Mouse (Mus musculus): ENCODE measurements around the gene Vav3. TPM values are rescaled to one million over a fixed set of nuclear protein-coding genes. Genes with fewer than 3 reads are reported as not detected.

Gene Vav3
- polyA plus RNA-seq, 1 experiment from 2014 or later, result 18.9 TPM

DNA sequence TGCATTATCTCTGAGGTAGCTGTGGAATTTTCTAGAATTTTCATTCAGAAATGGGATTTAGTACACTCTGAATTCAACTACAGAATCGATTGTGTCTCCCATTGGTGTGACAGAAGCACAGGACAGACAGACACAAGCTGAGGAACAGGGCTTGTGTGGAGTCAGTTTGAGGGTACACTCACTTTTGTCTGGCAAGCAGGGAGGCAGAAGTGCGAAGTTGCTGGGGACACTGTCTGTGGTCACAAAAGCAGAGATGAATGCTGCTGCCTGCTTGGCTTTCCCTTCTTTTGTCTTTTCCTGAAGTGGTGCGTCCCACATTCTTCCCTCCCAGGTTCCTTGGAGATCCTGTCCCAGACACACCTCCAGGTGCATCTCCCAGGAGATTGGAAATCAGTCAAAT, 28.6 kb upstream of the Vav3 start:
- Histone ChIP-seq H3K27me3 (replicated peaks; ENCODE audit: control insufficient read depth, insufficient read depth, low read length) (no peaks in the 10 kb centered on the region), H3K36me3 (ENCODE audit: control insufficient read depth, insufficient read depth, low read length) (no peaks in the 10 kb centered on the region), H3K4me3 (ENCODE audit: low read length) (no peak overlapping the region), H3K9me3 (ENCODE audit: control insufficient read depth, low read length) (no peaks in the 10 kb centered on the region), H3K9ac (ENCODE audit: low read depth, low read length) (no peak overlapping the region), H3K4me1 (ENCODE audit: control insufficient read depth, insufficient read depth, low read length) (peaks cover 7% of the 10 kb centered on the region; the same call in 1 of the 2 replicates), H3K27ac (ENCODE audit: low read length) (no peak overlapping the region), H3K4me2 (ENCODE audit: low read depth, low read length) (no peak overlapping the region)
- no peak for ATAC-seq
- WGBS, result 76% methylated on average over 3 of the region's 3 CpGs

DNA sequence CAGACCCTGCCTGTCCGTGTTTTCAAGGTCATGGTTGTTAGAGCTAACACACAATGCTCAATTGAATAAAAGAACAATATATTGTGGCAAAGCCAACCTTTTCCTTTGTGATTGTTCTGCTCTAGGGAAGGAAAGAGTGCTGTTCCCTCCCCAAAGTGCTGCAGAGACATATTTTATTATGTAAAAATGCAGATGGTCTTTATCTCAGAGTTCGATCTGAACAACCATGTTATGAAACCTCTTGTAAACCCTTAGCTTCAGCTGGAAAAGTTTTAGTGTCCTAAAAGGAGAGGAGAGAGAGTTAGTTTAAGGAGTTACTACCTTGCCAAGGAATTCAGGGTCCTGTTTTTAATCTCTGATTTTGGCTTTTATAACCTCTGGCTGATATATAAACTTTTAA, 27.0 kb upstream of the Vav3 start:
- ATAC-seq, result no peak
- H3K4me1 ChIP-seq (ENCODE audit: control insufficient read depth, insufficient read depth, low read length), result peaks cover 7% of the 10 kb centered on the region; the same call in 1 of the 2 replicates
- H3K4me2 ChIP-seq (ENCODE audit: low read depth, low read length), result no peak overlapping the region
- no peaks in the 10 kb centered on the region for H3K36me3 ChIP-seq (ENCODE audit: control insufficient read depth, insufficient read depth, low read length)
- H3K9ac ChIP-seq (ENCODE audit: low read depth, low read length), result no peak overlapping the region
- no peak overlapping the region for H3K27ac ChIP-seq (ENCODE audit: low read length)
- no peaks in the 10 kb centered on the region for H3K9me3 ChIP-seq (ENCODE audit: control insufficient read depth, low read length)
- no peaks in the 10 kb centered on the region for H3K27me3 ChIP-seq (replicated peaks; ENCODE audit: control insufficient read depth, insufficient read depth, low read length)
- no peak overlapping the region for H3K4me3 ChIP-seq (ENCODE audit: low read length)
- WGBS, result 49% methylated on average over 2 of the region's 2 CpGs

DNA sequence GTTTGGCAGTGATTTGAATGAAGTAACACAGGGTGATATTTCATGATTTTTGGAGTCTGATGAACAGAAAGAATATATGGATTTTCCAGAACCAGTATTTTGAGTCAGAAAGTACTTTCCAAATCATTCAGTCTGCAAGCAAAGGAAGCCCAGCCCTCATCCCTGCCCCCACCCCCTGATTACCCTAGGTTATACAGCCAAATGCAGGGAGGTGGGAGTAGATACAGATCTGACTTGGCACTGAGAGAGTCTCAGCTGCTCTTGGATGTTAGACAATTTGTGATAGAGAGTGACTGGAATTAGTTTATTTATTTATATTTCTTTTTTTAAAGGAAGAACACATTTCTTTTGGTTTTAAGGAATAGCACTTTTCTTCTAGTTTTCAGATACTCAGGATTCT, 18.2 kb upstream of the Vav3 start:
- H3K4me3 ChIP-seq (ENCODE audit: low read length), result no peak overlapping the region
- no peaks in the 10 kb centered on the region for H3K9me3 ChIP-seq (ENCODE audit: control insufficient read depth, low read length)
- no peak overlapping the region for H3K9ac ChIP-seq (ENCODE audit: low read depth, low read length)
- H3K27me3 ChIP-seq (replicated peaks; ENCODE audit: control insufficient read depth, insufficient read depth, low read length), result no peaks in the 10 kb centered on the region
- H3K4me1 ChIP-seq (ENCODE audit: control insufficient read depth, insufficient read depth, low read length), result no peaks in the 10 kb centered on the region
- no peak for ATAC-seq
- no peaks in the 10 kb centered on the region for H3K36me3 ChIP-seq (ENCODE audit: control insufficient read depth, insufficient read depth, low read length)
- H3K27ac ChIP-seq (ENCODE audit: low read length), result no peak overlapping the region
- H3K4me2 ChIP-seq (ENCODE audit: low read depth, low read length), result no peak overlapping the region

DNA sequence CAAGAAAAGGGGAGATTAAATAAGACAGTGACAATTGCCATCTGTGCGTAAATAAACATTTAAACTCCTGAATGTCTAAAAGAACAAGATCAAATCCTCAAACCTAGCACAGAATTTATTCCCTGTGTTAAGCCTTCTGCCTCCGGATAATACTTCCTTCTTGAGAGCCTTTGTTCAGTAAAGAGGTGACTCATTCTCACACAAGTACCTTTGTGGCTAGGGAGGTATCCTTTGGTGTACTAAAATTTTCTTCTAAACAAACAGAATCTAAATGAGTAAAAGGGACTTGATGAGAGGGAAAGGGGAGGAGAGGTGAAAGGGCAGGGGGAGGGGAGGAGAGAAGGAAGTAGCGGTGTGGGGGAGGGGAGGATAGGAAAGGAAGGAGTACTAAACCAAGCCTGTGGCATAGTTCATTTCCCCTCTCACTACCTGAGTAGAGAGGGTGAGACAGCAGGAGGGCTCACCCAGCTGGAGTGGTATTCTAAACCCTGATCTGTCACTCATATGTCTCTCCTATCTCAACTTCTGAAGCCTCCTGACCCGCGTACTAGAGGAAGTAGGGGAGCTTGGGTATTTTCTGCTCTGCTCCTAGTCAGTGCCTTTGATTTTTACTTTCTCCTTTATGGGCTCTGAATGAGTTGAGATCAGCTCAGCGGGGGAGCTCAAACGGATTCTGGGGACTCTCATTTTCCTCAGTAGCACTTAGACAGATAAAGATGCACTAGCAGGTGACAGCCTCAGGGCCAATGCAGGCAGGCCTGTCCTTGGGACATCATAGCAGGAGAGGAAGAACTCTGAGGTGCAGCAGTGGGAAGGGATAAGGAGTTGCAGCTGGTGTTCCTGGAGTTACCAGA, 16.8 kb upstream of the Vav3 start:
- no peaks in the 10 kb centered on the region for H3K9me3 ChIP-seq (ENCODE audit: control insufficient read depth, low read length)
- no peaks in the 10 kb centered on the region for H3K36me3 ChIP-seq (ENCODE audit: control insufficient read depth, insufficient read depth, low read length)
- no peaks in the 10 kb centered on the region for H3K4me1 ChIP-seq (ENCODE audit: control insufficient read depth, insufficient read depth, low read length)
- no peak for ATAC-seq
- H3K9ac ChIP-seq (ENCODE audit: low read depth, low read length), result no peak overlapping the region
- no peaks in the 10 kb centered on the region for H3K27me3 ChIP-seq (replicated peaks; ENCODE audit: control insufficient read depth, insufficient read depth, low read length)
- no peak overlapping the region for H3K4me2 ChIP-seq (ENCODE audit: low read depth, low read length)
- H3K4me3 ChIP-seq (ENCODE audit: low read length), result no peak overlapping the region
- no peak overlapping the region for H3K27ac ChIP-seq (ENCODE audit: low read length)
- WGBS, result 65% methylated on average over 7 of the region's 7 CpGs

DNA sequence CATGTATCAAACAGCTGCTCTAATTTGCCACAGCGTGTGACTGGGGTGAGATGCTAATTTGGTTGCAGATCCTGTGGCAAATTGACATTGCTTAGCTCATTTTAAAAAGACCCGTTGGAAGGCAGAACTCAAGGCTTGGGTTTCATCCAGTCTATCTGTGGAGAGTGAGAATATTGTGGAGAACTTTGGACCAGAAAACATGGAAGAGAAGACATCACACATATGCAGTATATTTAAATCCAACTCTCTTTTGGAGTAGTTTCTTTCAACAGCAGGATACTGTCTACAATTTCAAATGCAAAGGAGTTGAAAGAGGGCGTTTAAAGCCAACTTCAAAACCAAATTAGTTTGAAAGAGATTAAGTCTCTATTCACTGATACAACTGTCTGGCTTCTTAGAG, 13.3 kb upstream of the Vav3 start:
- Histone ChIP-seq H3K4me2 (ENCODE audit: low read depth, low read length) (no peak overlapping the region), H3K9me3 (ENCODE audit: control insufficient read depth, low read length) (no peaks in the 10 kb centered on the region), H3K27ac (ENCODE audit: low read length) (no peak overlapping the region), H3K4me3 (ENCODE audit: low read length) (no peak overlapping the region), H3K9ac (ENCODE audit: low read depth, low read length) (no peak overlapping the region), H3K27me3 (replicated peaks; ENCODE audit: control insufficient read depth, insufficient read depth, low read length) (no peaks in the 10 kb centered on the region), H3K4me1 (ENCODE audit: control insufficient read depth, insufficient read depth, low read length) (no peaks in the 10 kb centered on the region), H3K36me3 (ENCODE audit: control insufficient read depth, insufficient read depth, low read length) (no peaks in the 10 kb centered on the region)
- ATAC-seq, result no peak
- 74% methylated on average over 3 of the region's 3 CpGs for WGBS

DNA sequence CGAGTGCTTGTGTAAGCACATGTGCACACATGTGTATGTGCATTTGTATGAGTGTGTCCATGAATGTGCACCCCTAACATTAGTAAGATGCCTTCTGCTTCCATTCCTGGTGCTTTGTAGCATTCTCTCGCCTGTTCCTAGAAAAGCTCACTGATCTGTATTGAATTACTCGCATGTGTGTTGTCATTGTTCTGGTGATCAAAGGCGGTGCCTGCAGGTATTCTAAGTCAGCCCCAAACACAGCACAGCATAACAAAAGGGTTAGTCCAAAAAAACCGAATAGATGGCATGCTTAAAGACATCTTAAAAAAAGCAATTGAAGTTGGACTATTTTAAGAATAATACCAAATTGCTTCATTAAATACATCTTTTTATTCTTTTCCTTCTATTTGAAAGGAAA, 7.7 kb upstream of the Vav3 start:
- Histone ChIP-seq H3K36me3 (ENCODE audit: control insufficient read depth, insufficient read depth, low read length) (no peaks in the 10 kb centered on the region), H3K9ac (ENCODE audit: low read depth, low read length) (no peak overlapping the region), H3K4me1 (ENCODE audit: control insufficient read depth, insufficient read depth, low read length) (no peaks in the 10 kb centered on the region), H3K27ac (ENCODE audit: low read length) (no peak overlapping the region), H3K4me2 (ENCODE audit: low read depth, low read length) (no peak overlapping the region), H3K27me3 (replicated peaks; ENCODE audit: control insufficient read depth, insufficient read depth, low read length) (no peaks in the 10 kb centered on the region), H3K9me3 (ENCODE audit: control insufficient read depth, low read length) (no peaks in the 10 kb centered on the region), H3K4me3 (ENCODE audit: low read length) (no peak overlapping the region)
- no peak for ATAC-seq
- WGBS, result 63% methylated on average over 5 of the region's 5 CpGs

DNA sequence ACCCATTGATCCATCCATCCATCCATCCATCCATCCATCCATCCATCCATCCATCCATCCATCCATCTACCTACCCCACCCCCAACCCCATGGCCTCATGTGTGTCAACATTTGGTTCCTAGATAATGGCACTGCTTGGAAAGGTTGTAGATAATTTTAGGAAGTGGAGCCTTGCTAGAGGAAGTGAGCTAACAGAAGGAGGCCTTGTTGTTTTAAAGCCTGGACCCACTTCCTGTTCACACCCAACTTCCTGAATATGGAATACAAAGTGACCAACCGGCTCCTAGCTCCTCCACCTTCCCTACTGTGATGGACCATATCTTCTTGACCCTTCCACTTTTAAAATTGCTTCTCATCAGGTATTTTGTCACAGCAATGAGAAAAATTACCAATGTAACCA, 5.0 kb upstream of the Vav3 start:
- H3K9ac ChIP-seq (ENCODE audit: low read depth, low read length), result no peak overlapping the region
- ATAC-seq, result no peak
- H3K4me3 ChIP-seq (ENCODE audit: low read length), result no peak overlapping the region
- H3K9me3 ChIP-seq (ENCODE audit: control insufficient read depth, low read length), result no peaks in the 10 kb centered on the region
- H3K4me1 ChIP-seq (ENCODE audit: control insufficient read depth, insufficient read depth, low read length), result no peaks in the 10 kb centered on the region
- no peak overlapping the region for H3K27ac ChIP-seq (ENCODE audit: low read length)
- H3K4me2 ChIP-seq (ENCODE audit: low read depth, low read length), result no peak overlapping the region
- WGBS, result 74% methylated on average over 1 of the region's 1 CpGs
- no peaks in the 10 kb centered on the region for H3K36me3 ChIP-seq (ENCODE audit: control insufficient read depth, insufficient read depth, low read length)
- H3K27me3 ChIP-seq (replicated peaks; ENCODE audit: control insufficient read depth, insufficient read depth, low read length), result no peaks in the 10 kb centered on the region

DNA sequence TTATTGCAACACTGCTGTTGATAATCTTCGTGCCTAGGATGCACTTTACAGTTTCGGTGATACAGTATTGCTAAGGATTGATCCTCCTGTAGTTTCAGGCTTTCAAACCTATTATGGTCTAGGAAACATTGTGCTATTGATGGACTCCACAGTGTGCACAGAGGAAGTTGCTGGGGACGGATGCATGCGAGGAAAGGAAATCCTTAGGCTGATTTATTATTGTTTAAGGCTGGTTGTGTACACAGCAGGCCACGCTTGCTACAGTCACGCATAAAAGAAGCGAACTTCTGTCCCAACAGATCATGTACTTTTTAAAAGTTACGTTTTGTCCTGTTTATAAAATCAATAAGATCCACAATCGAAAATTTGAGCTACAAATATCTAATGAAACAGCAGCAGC, 1.2 kb upstream of the Vav3 start:
- Histone ChIP-seq H3K9me3 (ENCODE audit: control insufficient read depth, low read length) (no peaks in the 10 kb centered on the region), H3K4me3 (ENCODE audit: low read length) (no peak overlapping the region), H3K4me1 (ENCODE audit: control insufficient read depth, insufficient read depth, low read length) (no peaks in the 10 kb centered on the region; the same call in 1 of the 2 replicates), H3K27ac (ENCODE audit: low read length) (no peak overlapping the region), H3K27me3 (replicated peaks; ENCODE audit: control insufficient read depth, insufficient read depth, low read length) (no peaks in the 10 kb centered on the region; the same call in 1 of the 2 replicates), H3K36me3 (ENCODE audit: control insufficient read depth, insufficient read depth, low read length) (no peaks in the 10 kb centered on the region), H3K4me2 (ENCODE audit: low read depth, low read length) (no peak overlapping the region), H3K9ac (ENCODE audit: low read depth, low read length) (no peak overlapping the region)
- 46% methylated on average over 9 of the region's 9 CpGs for WGBS
- no peak for ATAC-seq

DNA sequence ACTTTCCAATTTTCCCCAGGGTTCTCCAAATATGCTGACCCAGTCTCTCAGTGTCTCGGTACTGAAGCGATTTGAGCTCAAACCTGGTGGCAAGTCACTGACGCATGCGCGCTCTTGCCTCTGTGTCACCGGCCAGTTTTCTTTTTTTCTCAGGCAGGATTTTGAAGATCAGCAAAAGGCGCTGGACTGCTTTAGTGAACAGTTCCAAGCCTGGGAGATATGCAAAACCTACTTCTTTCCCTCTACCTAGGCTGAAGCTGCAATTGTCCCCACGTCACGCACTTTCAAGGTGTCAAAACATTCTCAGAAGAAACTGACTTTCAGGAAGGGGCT, 546 bp upstream of the Vav3 start:
- Histone ChIP-seq H3K9ac (ENCODE audit: low read depth, low read length) (peak overlapping the region; percentile 70), H3K4me3 (ENCODE audit: low read length) (peak overlapping the region; percentile 72), H3K36me3 (ENCODE audit: control insufficient read depth, insufficient read depth, low read length) (no peaks in the 10 kb centered on the region), H3K27ac (ENCODE audit: low read length) (peak overlapping the region; percentile 72), H3K9me3 (ENCODE audit: control insufficient read depth, low read length) (no peaks in the 10 kb centered on the region), H3K27me3 (replicated peaks; ENCODE audit: control insufficient read depth, insufficient read depth, low read length) (no peaks in the 10 kb centered on the region; the same call in 1 of the 2 replicates), H3K4me1 (ENCODE audit: control insufficient read depth, insufficient read depth, low read length) (no peaks in the 10 kb centered on the region; the same call in 1 of the 2 replicates), H3K4me2 (ENCODE audit: low read depth, low read length) (peak overlapping the region; percentile 90)
- under 1% methylated on average over 9 of the region's 9 CpGs for WGBS
- peak; percentile 33 for ATAC-seq

DNA sequence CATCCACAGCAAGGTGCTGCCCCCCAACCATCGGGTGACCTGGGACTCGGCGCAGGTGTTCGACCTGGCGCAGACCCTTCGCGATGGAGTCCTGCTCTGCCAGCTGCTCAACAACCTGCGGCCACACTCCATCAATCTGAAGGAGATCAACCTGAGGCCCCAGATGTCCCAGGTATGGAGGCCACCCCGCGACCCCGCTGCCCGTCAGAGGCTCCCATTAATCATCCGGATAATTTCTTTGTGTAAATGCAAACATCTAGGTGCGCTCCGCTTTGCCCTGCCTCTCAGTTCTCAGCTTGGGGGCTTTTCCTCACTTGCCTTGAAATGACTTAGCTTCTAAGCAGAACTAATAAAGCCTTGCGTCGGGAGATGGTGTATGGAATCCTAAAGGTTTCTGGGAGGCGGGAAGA, 623 bp downstream of the Vav3 start:
- Histone ChIP-seq H3K9me3 (ENCODE audit: control insufficient read depth, low read length) (no peaks in the 10 kb centered on the region), H3K36me3 (ENCODE audit: control insufficient read depth, insufficient read depth, low read length) (no peaks in the 10 kb centered on the region)
- ATAC-seq, result no peak

More for the DNA sequence above, 623 bp downstream of the Vav3 start:
- Histone ChIP-seq H3K4me3 (ENCODE audit: low read length) (peak overlapping the region; percentile 72), H3K4me2 (ENCODE audit: low read depth, low read length) (peak overlapping the region; percentile 90), H3K27ac (ENCODE audit: low read length) (peak overlapping the region; percentile 72), H3K4me1 (ENCODE audit: control insufficient read depth, insufficient read depth, low read length) (no peaks in the 10 kb centered on the region; the same call in 1 of the 2 replicates), H3K27me3 (replicated peaks; ENCODE audit: control insufficient read depth, insufficient read depth, low read length) (no peaks in the 10 kb centered on the region; the same call in 1 of the 2 replicates), H3K9ac (ENCODE audit: low read depth, low read length) (peak overlapping the region; percentile 70)
- under 1% methylated on average over 18 of the region's 18 CpGs for WGBS
